Mouse (Mus musculus): ENCODE results near the gene Map4k3. TPM values are rescaled to one million over a fixed set of nuclear protein-coding genes. Genes with fewer than 3 reads are reported as not detected.

Gene Map4k3
- polyA plus RNA-seq (2012; rRNA removed), result 52.3 and 55.2 TPM in 2 replicates

DNA sequence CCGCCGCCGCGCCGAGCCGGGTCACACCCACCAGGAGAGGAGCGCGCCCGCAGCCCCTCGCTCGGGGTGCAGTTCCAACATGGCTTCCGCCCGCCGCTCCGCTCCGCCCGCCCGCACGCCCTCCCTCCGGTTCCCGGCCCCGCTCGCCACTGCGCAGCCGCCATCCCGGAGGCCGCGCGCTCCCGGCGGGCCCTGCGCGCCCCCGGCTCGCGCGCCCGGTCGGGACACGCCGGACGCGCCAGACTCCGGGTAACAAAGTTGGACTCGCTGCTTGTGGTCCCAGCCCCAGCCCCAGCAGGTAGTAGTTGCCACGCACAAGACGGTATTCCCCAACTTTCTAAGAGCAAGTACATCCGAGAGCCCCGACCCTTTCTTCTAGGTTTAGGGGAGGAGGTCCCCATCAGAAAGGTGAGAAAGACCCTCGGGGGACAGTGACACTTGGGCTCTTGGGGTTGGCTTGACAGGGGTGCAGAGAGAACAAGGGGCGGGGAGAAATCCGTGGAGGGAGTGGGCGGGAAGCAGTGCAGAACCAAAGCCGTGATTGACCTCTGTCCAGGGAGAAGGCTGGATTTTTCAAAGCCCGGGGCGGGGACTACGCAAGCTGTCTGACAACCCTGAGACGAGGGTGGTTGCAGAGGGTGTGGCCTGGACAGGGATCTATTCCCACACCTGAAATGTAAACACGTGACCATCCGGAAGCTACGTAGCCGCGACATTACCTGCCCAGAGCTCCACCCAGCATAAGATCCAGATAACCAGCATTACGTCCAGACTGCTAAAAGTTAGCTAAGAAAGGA, at the start of gene Map4k3:
TSS of gene Map4k3 (minus strand) at position 424 of the 797 bp plus-strand sequence.

DNA sequence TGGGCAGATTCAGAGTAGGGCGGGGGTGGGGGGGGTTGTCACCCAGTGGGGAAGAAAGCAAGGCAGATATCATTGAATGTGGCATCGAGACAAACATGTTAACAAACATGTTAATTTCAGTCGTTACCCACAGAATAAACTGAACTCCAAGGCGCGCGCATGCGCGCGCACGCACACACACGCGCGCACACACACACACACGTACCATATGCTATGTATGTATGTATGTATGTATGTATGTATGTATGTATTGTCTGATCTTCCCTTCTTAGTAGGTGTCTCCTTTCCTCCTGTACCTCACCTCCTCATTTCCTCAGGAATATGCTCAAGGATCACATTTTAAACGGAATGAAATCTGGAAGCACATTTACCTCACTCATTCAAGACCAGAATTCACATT, 150.6 kb downstream of the Map4k3 start, which contains the start of gene Cdkl4:
TSS of gene Cdkl4 (minus strand) at position 175 of the 400 bp plus-strand sequence.

Other genes starting within 250 kb of the Map4k3 start
- 14.1 and 14.7 TPM in 2 replicates for gene Sos1, start 248.0 kb downstream of the Map4k3 start, polyA plus RNA-seq (2012; rRNA removed)
- gene Cdkl4, start 150.7 kb downstream of the Map4k3 start, polyA plus RNA-seq (2012; rRNA removed), result 2.5 and 2.8 TPM in 2 replicates
- gene Tmem178, start 216.1 kb upstream of the Map4k3 start, polyA plus RNA-seq (2012; rRNA removed), result 27.6 and 37.6 TPM in 2 replicates

Measured in central nervous system, embryonic 14 days (tissue).